Mouse (Mus musculus) brain, embryonic 14.5 days (tissue): ENCODE measurements around the gene Plekhh3.

Source experiments
- CTCF ChIP-seq: fragments of 200-500 bp; IDR thresholded peaks from 2 replicates; pipeline ENCODE4 v1.5.1; 2012; ENCODE audit warnings: inconsistent platforms, mild to moderate bottlenecking, moderate library complexity, borderline replicate concordance; ENCODE audit not compliant: insufficient read depth, insufficient read length; ENCODE audit errors: extremely low read depth
- POLR2A ChIP-seq: fragments of 200-500 bp; IDR thresholded peaks from 2 replicates; pipeline ENCODE4 v1.6.1; 2012; ENCODE audit warnings: mild to moderate bottlenecking, inconsistent platforms, borderline replicate concordance; ENCODE audit not compliant: poor library complexity, insufficient read depth, insufficient read length, severe bottlenecking; ENCODE audit errors: extremely low read depth

DNA sequence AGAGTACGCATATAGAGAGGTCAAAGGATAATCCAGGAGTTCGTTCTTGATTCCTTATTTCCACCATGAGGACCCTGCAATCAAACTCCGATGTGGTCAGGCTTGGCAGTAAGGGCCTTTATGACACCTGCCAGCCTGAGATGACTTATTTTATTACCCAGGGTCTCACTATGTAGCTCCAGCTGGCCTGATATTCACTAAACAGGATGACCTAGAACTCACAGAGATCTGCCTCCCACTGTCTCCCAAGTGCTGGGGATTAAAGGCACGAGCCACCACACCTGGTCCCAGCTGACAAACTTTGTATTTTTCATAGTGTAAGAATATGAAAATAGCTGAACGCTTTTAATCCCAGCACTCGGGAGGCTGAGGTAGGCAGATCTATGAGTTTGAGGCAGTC is 16.0 kb downstream of the Plekhh3 start:
- TF ChIP-seq CTCF = no peak
- no peak for TF ChIP-seq POLR2A
